ENCODE assay signal across 9 mouse cellular contexts in genomic region chr2:102899238-102899637, GRCm38 (mm10). TPM values are rescaled to one million over a fixed set of nuclear protein-coding genes. Genes with fewer than 3 reads are reported as not detected.
DNase-seq lines count a peak whose midpoint lies in the region; ATAC-seq and TF ChIP-seq lines count a peak whose summit lies in the region.
"Had no signal": no experiment of that assay in that cellular context is flagged by ENCODE, and none has a peak within 500 bp of the region (broad histone marks: within the 10 kb centered on the region; RNA-seq: fewer than 3 reads in every experiment).

No protein-coding gene starts in this region.

- 45% methylated on average over 3 of the region's 3 CpGs for WGBS in heart, embryonic 16.5 days
- 45% methylated on average over 3 of the region's 3 CpGs for WGBS in lung, adult 2 months
- 24% methylated on average over 3 of the region's 3 CpGs for WGBS in thymus, adult 2 months
- WGBS in midbrain, embryonic 13.5 days: 77% methylated on average over 3 of the region's 3 CpGs

- H3K27me3 ChIP-seq in heart, embryonic 16.5 days (ENCODE audit: control insufficient read depth, insufficient read depth, low read length): no peaks in the 10 kb centered on the region
- no peaks in the 10 kb centered on the region for H3K27me3 ChIP-seq in splenic B cell, adult 2 months (ENCODE audit: control insufficient read depth, insufficient read depth, low read length, poor library complexity, severe bottlenecking)
- H3K27me3 ChIP-seq in thymus, adult 2 months (ENCODE audit: control insufficient read depth, insufficient read depth, low read length): no peaks in the 10 kb centered on the region
- H3K27me3 ChIP-seq in midbrain, embryonic 13.5 days: peaks cover 15% of the 10 kb centered on the region

- 0 out of 2 replicates have a peak, but pooled peaks have one; percentile 20 for TF ChIP-seq POLR2A in lung, adult 2 months (IDR thresholded peaks at IDR 0.05; ENCODE audit: borderline replicate concordance, extremely low read depth, low read depth, low read length)
- TF ChIP-seq POLR2A in thymus, adult 2 months (IDR thresholded peaks at IDR 0.05; ENCODE audit: control insufficient read depth, extremely low read depth, insufficient read depth, low read length, poor library complexity): no peak

- H3K36me3 ChIP-seq in heart, embryonic 16.5 days (ENCODE audit: control insufficient read depth, insufficient read depth): no peaks in the 10 kb centered on the region
- H3K36me3 ChIP-seq in splenic B cell, adult 2 months (ENCODE audit: control insufficient read depth, insufficient read depth, low read length, poor library complexity, severe bottlenecking): no peaks in the 10 kb centered on the region
- H3K36me3 ChIP-seq in thymus, adult 2 months (ENCODE audit: control insufficient read depth, insufficient read depth, low read length): no peaks in the 10 kb centered on the region
- no peaks in the 10 kb centered on the region for H3K36me3 ChIP-seq in midbrain, embryonic 13.5 days

- no peak overlapping the region for H3K27ac ChIP-seq in heart, embryonic 16.5 days (ENCODE audit: low read length)
- H3K27ac ChIP-seq in thymus, adult 2 months (ENCODE audit: control insufficient read depth, insufficient read depth, low read length): no peak overlapping the region
- no peak overlapping the region for H3K27ac ChIP-seq in midbrain, embryonic 13.5 days

- ATAC-seq in heart, embryonic 16.5 days (replicated peaks; ENCODE audit: extremely low read depth, insufficient read depth, low FRiP score): no peak
- ATAC-seq in midbrain, embryonic 13.5 days: no peak
- ATAC-seq: forebrain, embryonic 16.5 days had no signal

- peak; percentile 38 to 43 for DNase-seq in lung, adult 18-20 months
- DNase-seq in lung, postnatal 14 days: no peak
- no peak for DNase-seq in lung, adult 2 months
- peak; percentile 61 for DNase-seq in splenic B cell, adult 2 months (ENCODE audit: low read depth, low spot score)
- DNase-seq in thymus, adult 2 months: no peak
- no peak for DNase-seq in frontal cortex, postnatal 14 days (ENCODE audit: low spot score in 2 of 2)

- peaks cover 20% of the 10 kb centered on the region for H3K4me1 ChIP-seq in heart, embryonic 16.5 days (ENCODE audit: control insufficient read depth, insufficient read depth, low read length)
- H3K4me1 ChIP-seq in lung, adult 2 months (ENCODE audit: control insufficient read depth, insufficient read depth, low read length): peaks cover 18% of the 10 kb centered on the region
- H3K4me1 ChIP-seq in thymus, adult 2 months (replicated peaks; ENCODE audit: control insufficient read depth, insufficient read depth, low read length): peaks cover 26% of the 10 kb centered on the region
- H3K4me1 ChIP-seq in midbrain, embryonic 13.5 days (replicated peaks): peaks cover 11% of the 10 kb centered on the region

- peak overlapping the region; percentile 71; the same call in 1 of the 2 replicates for H3K4me3 ChIP-seq in heart, embryonic 16.5 days (ENCODE audit: low read length)
- H3K4me3 ChIP-seq in lung, adult 2 months (replicated peaks; ENCODE audit: extremely low read depth, low read depth, low read length): peak overlapping the region; percentile 37
- H3K4me3 ChIP-seq in thymus, adult 2 months (ENCODE audit: control insufficient read depth, insufficient read depth, low read length): no peak overlapping the region
- no peak overlapping the region for H3K4me3 ChIP-seq in midbrain, embryonic 13.5 days (replicated peaks)

- no peak for TF ChIP-seq CTCF in lung, adult 2 months (IDR thresholded peaks at IDR 0.05; ENCODE audit: insufficient read depth, low read length)
- no peak for TF ChIP-seq CTCF in thymus, adult 2 months (IDR thresholded peaks at IDR 0.05; ENCODE audit: borderline replicate concordance, control insufficient read depth, extremely low read depth, insufficient read depth, low read length, poor library complexity)

- H3K9ac ChIP-seq in heart, embryonic 16.5 days (ENCODE audit: low read length): no peak overlapping the region
- no peak overlapping the region for H3K9ac ChIP-seq in midbrain, embryonic 13.5 days (replicated peaks)

- peak overlapping the region; percentile 82 for H3K4me2 ChIP-seq in heart, embryonic 16.5 days (ENCODE audit: low read depth, low read length)
- no peak overlapping the region for H3K4me2 ChIP-seq in midbrain, embryonic 13.5 days (replicated peaks)

- no peaks in the 10 kb centered on the region for H3K9me3 ChIP-seq in heart, embryonic 16.5 days (replicated peaks; ENCODE audit: control insufficient read depth, low read length)
- no peaks in the 10 kb centered on the region for H3K9me3 ChIP-seq in midbrain, embryonic 13.5 days

RNA-seq across cellular contexts. Expression of gene Cd44, which starts 2.2 kb away (rescaled TPM):
- 17.3 and 19.1 TPM in 2 replicates for polyA plus RNA-seq in heart, embryonic 16.5 days (2015; fragmentation: Nextera tagmentation; extraction: Ambion mirVana)
- 46.8 and 59.3 TPM in 2 replicates for polyA plus RNA-seq in lung, adult 2 months (2012; rRNA removed)
- polyA plus RNA-seq in thymus, adult 2 months (2012; rRNA removed): 17.8 and 19.3 TPM in 2 replicates
- 1.5 and 2.1 TPM in 2 replicates for polyA plus RNA-seq in midbrain, embryonic 13.5 days (2015; fragmentation: Nextera tagmentation; extraction: Ambion mirVana)

Comparison
In these comparisons a context has a peak if more than half of its experiments do, and no peak if none do; other contexts are left out.
1. DNase-seq: peak in lung, adult 18-20 months (2 of 2) and splenic B cell, adult 2 months (single experiment); none in lung, postnatal 14 days (single experiment), lung, adult 2 months (single experiment), thymus, adult 2 months (single experiment) and frontal cortex, postnatal 14 days (0 of 2).
2. H3K4me3 ChIP-seq: peak in heart, embryonic 16.5 days (single experiment) and lung, adult 2 months (single experiment); none in thymus, adult 2 months (single experiment) and midbrain, embryonic 13.5 days (single experiment).